Mouse (Mus musculus) liver, postnatal 0 days (tissue): ENCODE results near the gene Cd209f. TPM values are rescaled to one million over a fixed set of nuclear protein-coding genes. Genes with fewer than 3 reads are reported as not detected.
A peak's percentile ranks its signal among the peaks of the same experiment; 100 is the strongest.
"Not testable (repeated sequence)": the region's sequence is repeated elsewhere in the genome, so short reads cannot be mapped to it uniquely, and the experiment has no call there.

Experiments
- ATAC-seq: fragments of 200-750 bp; cut with Nextera tagmentation; 2 replicates; pipeline ENCODE4 v1.8.0; 2017; ENCODE audit warnings: mild to moderate bottlenecking, moderate library complexity
- DNase-seq: peaks from one replicate; pipeline ENCODE4 v3.0.0-alpha.2; 2016
- H3K27ac ChIP-seq: fragments of 300-500 bp; sonication (generic); 2 replicates; pipeline ENCODE4 v1.5.1; 2014; ENCODE audit warnings: antibody characterized with exemption, moderate library complexity, mild to moderate bottlenecking, low read depth
- H3K27me3 ChIP-seq: fragments of 300-500 bp; sonication (generic); 2 replicates; pipeline ENCODE4 v1.6.1; 2014; ENCODE audit warnings: low read length, control low read depth, mixed read lengths; ENCODE audit not compliant: insufficient read depth
- H3K36me3 ChIP-seq: fragments of 300-500 bp; sonication (generic); replicated peaks from 2 replicates; pipeline ENCODE4 v1.6.1; 2014; ENCODE audit warnings: mild to moderate bottlenecking, control low read depth, low read length, moderate library complexity, mixed read lengths; ENCODE audit not compliant: insufficient read depth
- H3K4me1 ChIP-seq: fragments of 300-500 bp; sonication (generic); 2 replicates; pipeline ENCODE4 v1.6.1; 2014; ENCODE audit warnings: antibody characterized with exemption, mild to moderate bottlenecking, control low read depth; ENCODE audit not compliant: insufficient read depth
- H3K4me2 ChIP-seq: fragments of 300-500 bp; sonication (generic); 2 replicates; pipeline ENCODE4 v1.6.1; 2014; ENCODE audit warnings: low read depth, mild to moderate bottlenecking, low read length, moderate library complexity, mixed read lengths
- H3K4me3 ChIP-seq: fragments of 300-500 bp; sonication (generic); 2 replicates; pipeline ENCODE4 v1.5.1; 2014; ENCODE audit warnings: low read depth, low read length
- H3K9ac ChIP-seq: fragments of 300-500 bp; sonication (generic); replicated peaks from 2 replicates; pipeline ENCODE4 v1.6.1; 2014; ENCODE audit warnings: mild to moderate bottlenecking, moderate library complexity
- H3K9me3 ChIP-seq: fragments of 300-500 bp; sonication (generic); 2 replicates; pipeline ENCODE4 v1.6.1; 2016; ENCODE audit warnings: mild to moderate bottlenecking, control low read depth, low read length, mixed read lengths
- CTCF ChIP-seq: sonication (generic); IDR thresholded peaks from 2 replicates; pipeline ENCODE4 v1.5.1; 2016; ENCODE audit warnings: antibody characterized with exemption, low read depth
- EP300 ChIP-seq: IDR thresholded peaks from 2 replicates; pipeline ENCODE4 v1.6.1; 2016; ENCODE audit warnings: antibody characterized with exemption, low read depth, mild to moderate bottlenecking
- WGBS: fragments of 180-500 bp; shearing (Covaris S2); extraction: QIAGEN DNeasy Blood & Tissue Kit; methylation state at CpG from one replicate; pipeline ENCODE4 v1.1.7; 2014; ENCODE audit not compliant: insufficient replicate concordance; 5-methylcytosine and 5-hydroxymethylcytosine counted together
- polyA plus RNA-seq: library from polyadenylated mRNA; unstranded; fragments of >200 nt; fragmentation: Nextera tagmentation; extraction: Ambion mirVana; gene quantifications from 2 replicates; pipeline ENCODE4 v1.2.1, GENCODE M21; 2015

Cd209f gene
- 1.1 and 1.8 TPM in 2 replicates for polyA plus RNA-seq

GRCm38 (mm10) chr8:4105735-4106134 is at the start of gene Cd209f:
TSS of gene Cd209f (minus strand) at chr8:4105835.
- not testable (repeated sequence) for H3K27me3 ChIP-seq, H3K4me1 ChIP-seq, H3K9ac ChIP-seq, H3K36me3 ChIP-seq, ATAC-seq, H3K27ac ChIP-seq, H3K4me3 ChIP-seq, H3K4me2 ChIP-seq, DNase-seq, H3K9me3 ChIP-seq
- whole genome bisulfite sequencing, result 50% methylated on average over 1 of the region's 2 CpGs

DNA sequence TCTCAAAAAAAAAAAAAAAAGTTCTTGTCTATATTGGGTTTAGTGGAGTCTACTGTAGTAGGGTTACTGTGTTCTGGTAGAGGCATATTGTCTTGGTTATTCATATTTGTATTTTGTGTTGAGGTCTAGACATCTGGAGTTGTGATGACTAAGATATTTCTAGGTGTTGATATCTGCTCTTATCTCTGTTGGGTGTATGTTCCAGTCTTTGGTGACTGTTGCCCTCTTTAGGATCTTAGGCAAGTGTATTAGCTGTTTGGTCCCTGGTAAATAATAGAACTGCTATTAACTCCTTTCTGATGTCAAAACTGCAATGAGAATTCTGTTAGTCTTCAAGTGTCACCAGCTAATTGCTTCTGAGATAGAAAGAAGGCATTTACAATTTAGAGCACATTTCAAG is 49.2 kb upstream of the Cd209f start:
- Histone ChIP-seq H3K4me3 (no peak overlapping the region), H3K27ac (no peak overlapping the region), H3K4me1 (no peaks in the 10 kb centered on the region), H3K36me3 (no peaks in the 10 kb centered on the region), H3K4me2 (no peak overlapping the region), H3K27me3 (no peaks in the 10 kb centered on the region), H3K9ac (no peak overlapping the region), H3K9me3 (no peaks in the 10 kb centered on the region)
- no peak for ATAC-seq
- no peak for DNase-seq
- TF ChIP-seq CTCF (no peak), EP300 (no peak)

DNA sequence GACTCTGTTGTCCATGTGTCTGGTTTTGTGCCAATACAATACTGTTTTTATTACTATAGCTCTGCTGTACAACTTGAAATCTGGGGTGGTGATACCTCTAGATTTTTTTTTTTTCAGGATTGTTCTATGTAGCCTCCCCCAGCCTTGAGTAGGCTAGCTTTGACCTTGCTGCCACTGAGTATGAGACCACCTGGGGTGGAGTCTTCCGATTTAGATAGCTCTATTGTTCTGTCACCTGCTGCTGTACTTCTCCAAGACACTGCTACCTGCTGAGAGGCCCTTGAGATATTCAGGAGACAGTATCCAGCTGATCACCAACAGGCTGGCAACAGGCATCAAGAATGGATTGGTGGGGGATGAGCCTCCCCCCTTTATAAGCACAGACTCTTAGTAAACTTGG is 41.6 kb upstream of the Cd209f start:
- H3K36me3 ChIP-seq, result no peaks in the 10 kb centered on the region
- H3K9ac ChIP-seq, result no peak overlapping the region
- H3K27ac ChIP-seq, result no peak overlapping the region
- H3K4me2 ChIP-seq, result no peak overlapping the region
- TF ChIP-seq CTCF (no peak), EP300 (no peak)
- H3K4me1 ChIP-seq, result no peaks in the 10 kb centered on the region
- H3K9me3 ChIP-seq, result no peaks in the 10 kb centered on the region
- WGBS, result 42% methylated on average over 1 of the region's 1 CpGs
- H3K27me3 ChIP-seq, result no peaks in the 10 kb centered on the region
- no peak overlapping the region for H3K4me3 ChIP-seq
- ATAC-seq (no peak), DNase-seq (no peak)

- WGBS, result 52% methylated on average over 3 of the region's 3 CpGs
- H3K4me3 ChIP-seq, result no peak overlapping the region
- H3K4me2 ChIP-seq, result no peak overlapping the region
- no peak overlapping the region for H3K9ac ChIP-seq
- no peaks in the 10 kb centered on the region for H3K27me3 ChIP-seq
- TF ChIP-seq EP300 (no peak), CTCF (peak; percentile 12; the same call in 1 of the 2 replicates)
- H3K36me3 ChIP-seq, result no peaks in the 10 kb centered on the region
- H3K27ac ChIP-seq, result no peak overlapping the region
- DNase-seq, result no peak
- H3K9me3 ChIP-seq, result no peaks in the 10 kb centered on the region
- no peak for ATAC-seq
- no peaks in the 10 kb centered on the region for H3K4me1 ChIP-seq
Measured at GRCm38 (mm10) chr8:4141721-4142120, 36.1 kb upstream of the Cd209f start.

GRCm38 (mm10) chr8:4139660-4140646 is 34.3 kb upstream of the Cd209f start:
- peak; percentile 70; the same call in 1 of the 2 replicates for ATAC-seq
- H3K4me2 ChIP-seq, result no peak overlapping the region

DNA sequence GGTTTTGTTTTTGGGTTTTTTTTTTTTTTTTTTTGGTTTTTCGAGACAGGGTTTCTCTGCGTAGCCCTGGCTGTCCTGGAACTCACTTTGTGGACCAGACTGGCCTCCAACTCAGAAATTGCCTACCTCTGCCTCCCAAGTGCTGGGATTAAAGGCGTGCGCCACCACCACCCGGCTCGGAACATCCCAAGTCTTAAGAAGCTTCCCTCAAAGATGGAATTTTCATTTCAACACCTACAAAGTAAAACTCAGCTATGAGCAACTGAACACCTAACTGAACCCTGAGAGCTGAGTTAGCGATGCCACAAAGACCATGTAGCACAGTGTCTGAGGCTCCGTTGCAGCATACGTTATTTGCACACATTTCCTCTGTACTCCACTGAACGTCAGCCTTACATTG is 28.2 kb upstream of the Cd209f start, which contains the start of gene Cd209g:
Gene Cd209g, plus strand, starts transcription at position 301 of the 400 bp plus-strand sequence.
- Histone ChIP-seq H3K36me3 (no peaks in the 10 kb centered on the region), H3K4me3 (no peak within 1 kb of the TSS), H3K27me3 (no peaks in the 10 kb centered on the region), H3K9me3 (no peaks in the 10 kb centered on the region), H3K9ac (no peak within 1 kb of the TSS), H3K4me2 (no peak within 1 kb of the TSS), H3K27ac (no peak within 1 kb of the TSS), H3K4me1 (no peaks in the 10 kb centered on the region)
- no peak for TF ChIP-seq EP300
- WGBS, result 84% methylated on average over 10 of the region's 10 CpGs
- ATAC-seq, result no peak
- DNase-seq, result no peak

More at GRCm38 (mm10) chr8:4139660-4140646, 34.3 kb upstream of the Cd209f start:
- 11% methylated on average over 12 of the region's 12 CpGs for WGBS
- no peak overlapping the region for H3K27ac ChIP-seq
- H3K36me3 ChIP-seq, result no peaks in the 10 kb centered on the region
- H3K4me3 ChIP-seq, result no peak overlapping the region
- peak; percentile 80 for DNase-seq
- TF ChIP-seq CTCF, result peak; percentile 88
- no peak for TF ChIP-seq EP300
- H3K27me3 ChIP-seq, result no peaks in the 10 kb centered on the region
- H3K9me3 ChIP-seq, result no peaks in the 10 kb centered on the region
- H3K4me1 ChIP-seq, result no peaks in the 10 kb centered on the region
- no peak overlapping the region for H3K9ac ChIP-seq

DNA sequence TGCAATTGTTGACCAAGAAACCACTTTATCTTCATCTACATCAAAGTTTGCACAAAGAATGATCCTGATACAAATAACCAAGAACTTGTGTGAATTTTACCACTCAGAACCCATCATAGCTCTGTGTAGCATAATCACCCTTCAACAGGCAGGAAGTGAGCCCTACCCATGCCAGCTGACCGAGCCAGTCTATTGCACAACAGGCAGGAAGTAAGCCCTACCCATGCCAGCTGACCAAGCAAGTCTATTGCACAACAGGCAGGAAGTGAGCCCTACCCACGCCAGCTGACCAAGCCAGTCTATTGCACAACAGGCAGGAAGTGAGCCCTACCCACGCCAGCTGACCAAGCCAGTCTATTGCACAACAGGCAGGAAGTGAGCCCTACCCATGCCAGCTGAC is 17.1 kb downstream of the Cd209f start:
- not testable (repeated sequence) for DNase-seq, H3K9me3 ChIP-seq, H3K27me3 ChIP-seq, H3K4me2 ChIP-seq, H3K9ac ChIP-seq, H3K4me1 ChIP-seq, ATAC-seq, H3K4me3 ChIP-seq, H3K27ac ChIP-seq, H3K36me3 ChIP-seq
- WGBS, result 62% methylated on average over 3 of the region's 3 CpGs

GRCm38 (mm10) chr8:4087180-4087722 is 18.4 kb downstream of the Cd209f start:
- H3K4me2 ChIP-seq, H3K27ac ChIP-seq, H3K9me3 ChIP-seq, H3K9ac ChIP-seq, H3K36me3 ChIP-seq, H3K4me3 ChIP-seq, H3K4me1 ChIP-seq, H3K27me3 ChIP-seq, DNase-seq: not testable (repeated sequence)
- ATAC-seq, result peak; percentile 55; the same call in 1 of the 2 replicates
- 46% methylated on average over 31 of the region's 33 CpGs for WGBS
